In genomic region chr13:53226461-53226860, GRCm38 (mm10) we compare ENCODE assay signal across 18 mouse cellular contexts. TPM values are rescaled to one million over a fixed set of nuclear protein-coding genes. Genes with fewer than 3 reads are reported as not detected.
DNase-seq lines count a peak whose midpoint lies in the region; ATAC-seq and TF ChIP-seq lines count a peak whose summit lies in the region.
"Had no signal": no experiment of that assay in that cellular context is flagged by ENCODE, and none has a peak within 500 bp of the region (broad histone marks: within the 10 kb centered on the region; RNA-seq: fewer than 3 reads in every experiment).

No protein-coding gene starts in this region.

- peak overlapping the region; percentile 9; the same call in 1 of the 2 replicates for H3K27ac ChIP-seq in embryonic facial prominence, embryonic 13.5 days
- H3K27ac ChIP-seq in embryonic facial prominence, embryonic 10.5 days (replicated peaks), result no peak overlapping the region
- peak overlapping the region; percentile 74 to 85 for H3K27ac ChIP-seq in heart, embryonic 14.5 days (replicated peaks in 1 of 2; ENCODE audit: control insufficient read depth in 1 of 2, insufficient read depth in 1 of 2, low read depth in 2 of 2, low read length in 2 of 2)
- H3K27ac ChIP-seq in lung, postnatal 0 days (ENCODE audit: low read length), result no peak overlapping the region
- H3K27ac ChIP-seq: embryonic facial prominence, embryonic 12.5 days; forebrain, embryonic 15.5 days; neural tube, embryonic 13.5 days had no signal

- no peak for ATAC-seq in embryonic facial prominence, embryonic 13.5 days (ENCODE audit: insufficient number of reproducible peaks, insufficient read depth, low FRiP score, low TSS enrichment, low read depth)
- ATAC-seq in heart, embryonic 14.5 days (ENCODE audit: insufficient number of reproducible peaks, insufficient read depth, low FRiP score, low read depth), result no peak
- ATAC-seq in lung, postnatal 0 days, result peak; percentile 63
- no peak for ATAC-seq in frontal cortex, adult (ENCODE audit: low TSS enrichment)
- ATAC-seq: forebrain, embryonic 15.5 days had no signal

- no peak for TF ChIP-seq CTCF in lung, postnatal 0 days (IDR thresholded peaks at IDR 0.05)

- no peak for TF ChIP-seq EP300 in lung, postnatal 0 days (IDR thresholded peaks at IDR 0.05)

- H3K9me3 ChIP-seq in embryonic facial prominence, embryonic 13.5 days, result 0 out of 2 replicates have a peak, but pooled peaks cover 9% of the 10 kb centered on the region
- H3K9me3 ChIP-seq in embryonic facial prominence, embryonic 10.5 days, result peaks cover 29% of the 10 kb centered on the region
- H3K9me3 ChIP-seq in heart, embryonic 14.5 days (ENCODE audit: control insufficient read depth, low read length), result peaks cover 5% of the 10 kb centered on the region; the same call in 1 of the 2 replicates
- H3K9me3 ChIP-seq in lung, postnatal 0 days (ENCODE audit: low read length), result peaks cover 7% of the 10 kb centered on the region; the same call in 1 of the 2 replicates
- H3K9me3 ChIP-seq: forebrain, embryonic 15.5 days had no signal

- no peaks in the 10 kb centered on the region for H3K27me3 ChIP-seq in embryonic facial prominence, embryonic 13.5 days
- no peaks in the 10 kb centered on the region for H3K27me3 ChIP-seq in embryonic facial prominence, embryonic 10.5 days (replicated peaks; ENCODE audit: low read depth, poor library complexity, severe bottlenecking)
- H3K27me3 ChIP-seq in heart, embryonic 14.5 days (ENCODE audit: control insufficient read depth, insufficient read depth, low read length), result no peaks in the 10 kb centered on the region
- no peaks in the 10 kb centered on the region for H3K27me3 ChIP-seq in lung, postnatal 0 days (replicated peaks; ENCODE audit: insufficient read depth, low read length)
- H3K27me3 ChIP-seq: embryonic facial prominence, embryonic 12.5 days; forebrain, embryonic 15.5 days; megakaryocyte, embryonic 14.5 days; neural tube, embryonic 13.5 days had no signal

- no peak overlapping the region for H3K9ac ChIP-seq in embryonic facial prominence, embryonic 13.5 days
- H3K9ac ChIP-seq in heart, embryonic 14.5 days (ENCODE audit: low read length), result peak overlapping the region; percentile 48
- H3K9ac ChIP-seq in lung, postnatal 0 days (replicated peaks; ENCODE audit: low read depth), result no peak overlapping the region
- H3K9ac ChIP-seq: embryonic facial prominence, embryonic 12.5 days; forebrain, embryonic 15.5 days; neural tube, embryonic 13.5 days had no signal

- DNase-seq in embryonic facial prominence, embryonic 10.5 days (ENCODE audit: low spot score), result no peak
- DNase-seq in heart, postnatal 4 days, result no peak
- DNase-seq in lung, postnatal 0 days (ENCODE audit: low spot score), result peak; percentile 85
- no peak for DNase-seq in lung, postnatal 14 days
- DNase-seq in thymus, postnatal 4 days, result no peak
- DNase-seq: adrenal gland, adult 8-10 months; cerebellum, adult 9-10 months; gastrocnemius, postnatal 25 days; liver; midbrain, embryonic 14.5 days; thymus, postnatal 25 days had no signal

- H3K4me3 ChIP-seq in embryonic facial prominence, embryonic 13.5 days, result no peak overlapping the region
- no peak overlapping the region for H3K4me3 ChIP-seq in embryonic facial prominence, embryonic 10.5 days
- no peak overlapping the region for H3K4me3 ChIP-seq in heart, embryonic 14.5 days (ENCODE audit: control insufficient read depth in 1 of 2, insufficient read depth in 1 of 2, low read depth in 1 of 2, low read length in 2 of 2)
- H3K4me3 ChIP-seq in lung, postnatal 0 days (ENCODE audit: low read depth, low read length), result no peak overlapping the region
- H3K4me3 ChIP-seq: embryonic facial prominence, embryonic 12.5 days; forebrain, embryonic 15.5 days; megakaryocyte, embryonic 14.5 days; neural tube, embryonic 13.5 days had no signal

- no peaks in the 10 kb centered on the region for H3K36me3 ChIP-seq in embryonic facial prominence, embryonic 13.5 days
- H3K36me3 ChIP-seq in embryonic facial prominence, embryonic 10.5 days (replicated peaks), result peaks cover 36% of the 10 kb centered on the region
- no peaks in the 10 kb centered on the region for H3K36me3 ChIP-seq in heart, embryonic 14.5 days (ENCODE audit: control insufficient read depth, insufficient read depth, low read length)
- no peaks in the 10 kb centered on the region for H3K36me3 ChIP-seq in lung, postnatal 0 days (ENCODE audit: insufficient read depth, low read length)
- H3K36me3 ChIP-seq: embryonic facial prominence, embryonic 12.5 days; forebrain, embryonic 15.5 days; neural tube, embryonic 13.5 days had no signal

- H3K4me1 ChIP-seq in embryonic facial prominence, embryonic 13.5 days, result peaks cover 44% of the 10 kb centered on the region
- peaks cover 38% of the 10 kb centered on the region for H3K4me1 ChIP-seq in embryonic facial prominence, embryonic 10.5 days
- peaks cover 11 to 32% of the 10 kb centered on the region in 2 experiments for H3K4me1 ChIP-seq in heart, embryonic 14.5 days (ENCODE audit: control insufficient read depth in 2 of 2, insufficient read depth in 2 of 2, low read length in 2 of 2)
- no peaks in the 10 kb centered on the region for H3K4me1 ChIP-seq in lung, postnatal 0 days (ENCODE audit: insufficient read depth, low read depth, low read length)
- H3K4me1 ChIP-seq: megakaryocyte, embryonic 14.5 days had no signal

- 60% methylated on average over 7 of the region's 7 CpGs for WGBS in embryonic facial prominence, embryonic 13.5 days
- 88% methylated on average over 7 of the region's 7 CpGs for WGBS in embryonic facial prominence, embryonic 10.5 days
- 8% methylated on average over 7 of the region's 7 CpGs for WGBS in heart, embryonic 14.5 days
- WGBS in lung, postnatal 0 days, result 41% methylated on average over 7 of the region's 7 CpGs

- H3K4me2 ChIP-seq in embryonic facial prominence, embryonic 13.5 days, result no peak overlapping the region
- H3K4me2 ChIP-seq in heart, embryonic 14.5 days (ENCODE audit: low read length), result peak overlapping the region; percentile 57
- no peak overlapping the region for H3K4me2 ChIP-seq in lung, postnatal 0 days (replicated peaks; ENCODE audit: low read depth, low read length)
- H3K4me2 ChIP-seq: embryonic facial prominence, embryonic 12.5 days; forebrain, embryonic 15.5 days; neural tube, embryonic 13.5 days had no signal

RNA-seq across cellular contexts. Expression of gene Ror2, which starts 59.5 kb away (rescaled TPM):
- polyA plus RNA-seq in embryonic facial prominence, embryonic 13.5 days (2015; fragmentation: Nextera tagmentation; extraction: Ambion mirVana), result 25.8 and 27.4 TPM in 2 replicates
- 20.7 and 23.6 TPM in 2 replicates for polyA plus RNA-seq in embryonic facial prominence, embryonic 10.5 days (2016; fragmentation: Nextera tagmentation; extraction: Ambion mirVana)
- 11.5 and 13.2 TPM in 2 replicates for polyA plus RNA-seq in heart, embryonic 14.5 days (2014; fragmentation: Nextera tagmentation; extraction: Ambion mirVana)
- 10 to 100 TPM; 13.2 to 14.6 TPM for total RNA-seq in heart, postnatal 4 days (2021)
- polyA plus RNA-seq in lung, postnatal 0 days (2015; fragmentation: Nextera tagmentation; extraction: Ambion mirVana), result 5.3 and 5.5 TPM in 2 replicates

Comparison
In these comparisons a context has a peak if more than half of its experiments do, and no peak if none do; other contexts are left out.
1. H3K27ac ChIP-seq: peak in embryonic facial prominence, embryonic 13.5 days (single experiment) and heart, embryonic 14.5 days (2 of 2); none in embryonic facial prominence, embryonic 10.5 days (single experiment) and lung, postnatal 0 days (single experiment).